Mouse (Mus musculus): ENCODE measurements around the gene Ctse. TPM values are rescaled to one million over a fixed set of nuclear protein-coding genes. Genes with fewer than 3 reads are reported as not detected.

The Ctse gene
- total RNA-seq, 2 experiments from 2014 or later = 0.39 TPM; not detected in 1

DNA sequence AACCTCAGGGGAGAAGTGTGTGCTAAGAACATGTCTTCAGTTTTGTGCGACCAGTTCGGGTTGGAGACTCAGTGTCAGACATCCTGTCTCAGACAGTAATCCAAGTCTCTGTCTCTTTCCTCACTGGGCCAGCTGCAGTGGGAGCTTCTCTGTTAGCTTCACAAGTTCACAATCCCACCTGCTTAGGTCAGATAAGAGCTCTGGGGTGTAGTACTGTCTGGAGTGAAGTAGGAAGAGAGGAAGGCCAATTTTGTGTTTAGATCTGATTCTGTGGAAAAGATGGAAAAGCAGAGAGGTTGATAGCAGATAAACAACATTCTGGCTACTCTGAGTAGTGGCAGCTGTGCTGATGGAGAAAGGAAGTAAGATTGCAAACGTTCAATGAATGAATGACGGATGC is 61.5 kb downstream of the Ctse start:
- DNase-seq (ENCODE audit: low spot score in 2 of 2) = no peak

DNA sequence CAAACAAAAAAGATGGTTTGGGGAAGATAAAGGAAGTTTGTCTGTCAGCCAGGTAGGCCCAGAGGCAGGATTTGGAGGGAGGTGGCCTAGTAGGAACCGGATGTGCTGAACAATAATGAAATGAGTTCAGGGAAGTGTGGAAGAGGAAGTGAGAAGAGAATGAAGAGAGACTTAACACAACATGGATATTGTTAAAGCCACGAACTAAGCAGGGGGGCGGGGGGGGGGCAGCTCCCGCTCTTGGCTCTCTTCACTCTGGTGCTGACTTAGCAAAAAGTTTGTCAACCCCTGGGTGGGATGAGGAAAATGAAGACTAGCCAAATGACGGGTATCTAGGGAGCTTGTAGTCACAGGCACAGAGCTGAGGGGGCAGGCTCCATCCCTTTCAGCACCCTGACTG is 62.3 kb downstream of the Ctse start:
- no peak for DNase-seq (ENCODE audit: low spot score in 2 of 2)

GRCm38 (mm10) chr1:131701391-131701790 is 63.3 kb downstream of the Ctse start:
- DNase-seq (ENCODE audit: low spot score in 2 of 2) = no peak

GRCm38 (mm10) chr1:131702094-131702766 is 64.1 kb downstream of the Ctse start:
- DNase-seq (ENCODE audit: low spot score in 2 of 2) = peak in 1 of 2 experiments; percentile 36

- DNase-seq (ENCODE audit: low spot score in 2 of 2) = no peak
These were observed 65.4 kb downstream of the Ctse start for GRCm38 (mm10) chr1:131703482-131703881.

DNA sequence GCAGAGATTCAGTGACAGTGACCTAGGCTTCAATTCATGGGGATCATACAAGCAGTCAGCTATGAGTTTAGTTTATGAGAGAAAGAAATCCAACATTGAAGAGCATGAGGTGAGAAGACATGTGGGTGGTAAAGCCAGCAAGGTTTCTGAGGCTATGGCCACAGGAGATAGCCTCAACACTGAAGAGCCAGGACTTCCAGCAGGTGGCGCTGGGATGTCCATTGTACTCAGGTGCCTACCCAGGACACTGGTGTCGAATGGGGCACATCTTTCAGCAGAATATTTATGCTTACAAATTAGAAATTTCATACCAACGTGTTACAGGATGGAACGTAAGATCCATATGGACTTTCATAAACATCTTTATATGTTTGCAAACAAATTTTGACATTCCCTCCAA is 70.2 kb downstream of the Ctse start:
- peak in 1 of 2 experiments; percentile 46 for DNase-seq (ENCODE audit: low spot score in 2 of 2)

GRCm38 (mm10) chr1:131711518-131711917 is 73.4 kb downstream of the Ctse start:
- DNase-seq (ENCODE audit: low spot score in 2 of 2) = no peak

DNA sequence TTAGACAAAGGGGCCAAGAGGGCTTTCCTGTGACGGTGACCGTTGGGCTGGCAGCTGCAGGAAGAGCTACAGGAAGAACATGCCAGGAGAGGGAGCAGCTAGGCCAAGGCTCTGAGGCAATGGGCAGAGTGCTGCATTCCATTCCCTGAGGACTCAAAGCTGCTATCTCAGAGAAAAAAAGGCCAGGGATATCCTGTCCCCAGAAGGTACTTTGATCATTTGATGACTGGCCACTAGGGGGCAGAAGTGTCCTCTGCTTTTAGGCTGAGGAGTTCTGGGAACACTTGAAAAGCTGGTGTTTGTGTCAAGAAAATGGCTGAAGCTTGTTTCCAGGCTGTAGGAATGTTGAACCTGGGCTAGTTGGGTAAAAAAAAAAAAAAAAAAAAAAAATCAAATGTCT is 74.3 kb downstream of the Ctse start:
- peak; percentile 89 to 91 for DNase-seq (ENCODE audit: low spot score in 2 of 2)

DNA sequence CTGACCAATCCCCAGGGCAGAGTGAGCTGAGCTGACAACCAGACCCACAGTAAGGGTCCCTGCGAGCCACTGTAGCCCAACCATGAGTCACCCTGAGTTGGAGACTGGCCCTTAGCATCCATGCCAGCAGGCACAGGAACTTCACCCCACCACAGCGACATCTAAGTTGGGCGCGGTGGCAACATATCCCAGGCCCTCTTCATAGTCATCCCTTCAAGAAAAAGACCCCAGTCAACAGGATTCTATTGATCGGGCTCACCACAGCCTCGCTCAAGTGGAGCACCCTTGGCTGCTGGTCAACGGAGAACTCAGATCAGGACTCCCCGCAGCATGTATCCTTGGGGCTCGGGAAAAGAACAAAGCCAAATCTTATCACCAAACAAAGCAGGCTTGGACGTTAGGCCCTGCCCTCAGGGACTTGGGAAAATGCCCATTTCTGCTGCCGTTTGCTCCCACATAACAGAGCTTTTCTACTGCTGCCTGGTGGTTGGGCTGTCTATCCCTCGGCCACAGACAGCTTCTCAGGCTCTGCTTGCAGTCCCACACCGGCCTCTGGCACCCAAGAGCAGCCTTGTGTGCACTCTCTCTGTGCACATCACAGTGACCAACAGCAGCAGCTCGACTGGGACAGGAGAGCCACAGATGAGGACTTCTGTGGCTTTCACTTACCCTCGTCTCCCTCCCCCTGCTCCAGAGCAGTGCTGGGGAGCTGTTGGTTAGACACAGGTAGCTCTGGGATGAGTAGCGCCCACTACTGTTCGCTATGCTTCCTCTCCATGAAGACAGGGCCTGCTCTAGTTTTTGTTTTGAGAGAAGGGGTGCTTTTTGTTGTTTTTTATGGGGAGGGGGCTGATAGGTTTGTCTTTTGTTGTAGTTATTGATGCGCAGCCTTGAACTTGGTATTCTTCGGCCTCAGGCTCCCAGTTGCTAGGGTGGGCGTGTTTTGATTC is 76.6 kb downstream of the Ctse start:
- DNase-seq (ENCODE audit: low spot score in 2 of 2) = peak in 1 of 2 experiments; percentile 25

GRCm38 (mm10) chr1:131718952-131719694 is 81.0 kb downstream of the Ctse start:
- no peak for DNase-seq (ENCODE audit: low spot score in 2 of 2)

DNA sequence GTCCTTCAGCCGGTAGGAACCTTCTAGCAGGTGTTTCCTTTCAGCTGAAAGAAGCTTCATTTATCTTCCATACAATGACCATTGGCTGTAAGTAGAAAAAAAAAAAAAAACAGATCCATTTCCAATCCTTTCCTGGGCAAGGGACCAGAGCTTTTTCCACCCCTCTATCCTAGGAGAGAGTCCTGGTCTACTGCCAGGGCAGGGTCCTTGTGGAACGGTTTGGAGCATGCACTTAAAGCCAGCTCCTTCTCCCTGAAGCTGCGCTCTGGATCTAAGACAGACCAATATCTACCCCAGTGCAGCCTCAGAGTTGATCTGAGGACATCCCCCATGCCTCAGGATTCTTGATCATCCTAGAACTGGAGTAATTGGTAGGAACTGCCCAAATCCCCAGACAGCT is 83.9 kb downstream of the Ctse start:
- DNase-seq (ENCODE audit: low spot score in 2 of 2) = no peak

DNA sequence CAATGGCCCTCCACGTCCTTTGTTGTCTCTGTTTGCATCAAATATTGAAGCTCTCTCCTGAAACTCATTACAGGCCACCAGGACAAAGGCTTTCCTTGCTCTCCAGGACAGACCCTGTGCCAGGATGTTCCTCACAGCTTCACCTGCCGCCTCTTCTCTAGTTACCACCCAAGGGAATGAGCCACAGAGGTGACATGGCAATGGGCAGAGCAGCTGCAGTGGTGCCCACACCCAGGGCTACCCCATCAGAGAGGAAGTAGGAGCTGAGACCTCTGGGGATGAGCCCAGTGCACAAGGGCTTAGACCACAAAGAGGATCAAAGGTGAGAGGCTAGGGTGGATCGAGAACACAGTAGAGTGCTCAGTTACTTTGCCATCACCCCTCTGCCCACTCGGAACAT is 85.4 kb downstream of the Ctse start:
- DNase-seq (ENCODE audit: low spot score in 2 of 2) = no peak

Other genes with a start within 250 kb of the Ctse start
- 100 to 1,000 TPM; 125 to 129 TPM for gene Srgap2, start 111.0 kb upstream of the Ctse start, total RNA-seq (2021)
- 1 to 10 TPM; 1.5 to 1.7 TPM for gene Fam72a, start 110.4 kb upstream of the Ctse start, total RNA-seq (2021)
- under 1 TPM; 0.23 to 0.36 TPM for gene Avpr1b, start 39.1 kb upstream of the Ctse start, total RNA-seq (2021)
- 1 to 10 TPM; 1.7 to 2.8 TPM for gene Rab7b, start 50.4 kb downstream of the Ctse start, total RNA-seq (2021)
- under 1 TPM; 0.34 to 0.47 TPM for gene Slc26a9, start 105.7 kb downstream of the Ctse start, total RNA-seq (2021)
- 1 to 10 TPM in 1 of 2 experiments, under 1 TPM in 1; 0.75 to 1.8 TPM for gene Pm20d1, start 159.1 kb downstream of the Ctse start, total RNA-seq (2021)
- gene Slc41a1, start 189.2 kb downstream of the Ctse start, total RNA-seq (2021) = 10 to 100 TPM; 53.0 to 59.9 TPM
- gene Rab29, start 228.9 kb downstream of the Ctse start, total RNA-seq (2021) = 1 to 10 TPM; 6.8 to 8.2 TPM

Data from layer of hippocampus, postnatal 10 days (tissue).